8 mouse cellular contexts compared by ENCODE assay signal in genomic region chr12:82104211-82104610, GRCm38 (mm10).
DNase-seq lines count a peak whose midpoint lies in the region; ATAC-seq lines count a peak whose summit lies in the region.

No protein-coding gene starts in this region.

- no peak overlapping the region for H3K9ac ChIP-seq in hindbrain, embryonic 16.5 days (ENCODE audit: low read depth, low read length)
- H3K9ac ChIP-seq in hindbrain, embryonic 11.5 days (ENCODE audit: low read depth, low read length): no peak overlapping the region

- 61% methylated on average over 10 of the region's 10 CpGs for WGBS in hindbrain, embryonic 16.5 days
- WGBS in hindbrain, embryonic 11.5 days: 86% methylated on average over 10 of the region's 10 CpGs

- no peaks in the 10 kb centered on the region for H3K9me3 ChIP-seq in hindbrain, embryonic 16.5 days (ENCODE audit: control insufficient read depth, low read length)
- H3K9me3 ChIP-seq in hindbrain, embryonic 11.5 days (ENCODE audit: control insufficient read depth, low read length): no peaks in the 10 kb centered on the region

- H3K27ac ChIP-seq in hindbrain, embryonic 16.5 days (ENCODE audit: low read depth, low read length): no peak overlapping the region
- no peak overlapping the region for H3K27ac ChIP-seq in hindbrain, embryonic 11.5 days (ENCODE audit: low read depth, low read length)

- no peak overlapping the region for H3K4me3 ChIP-seq in hindbrain, embryonic 16.5 days (ENCODE audit: low read length)
- no peak overlapping the region for H3K4me3 ChIP-seq in hindbrain, embryonic 11.5 days (ENCODE audit: low read depth, low read length)

- no peak overlapping the region for H3K4me2 ChIP-seq in hindbrain, embryonic 16.5 days (ENCODE audit: low read length)
- no peak overlapping the region for H3K4me2 ChIP-seq in hindbrain, embryonic 11.5 days (replicated peaks; ENCODE audit: low read depth, low read length)

- H3K27me3 ChIP-seq in hindbrain, embryonic 16.5 days (replicated peaks; ENCODE audit: control insufficient read depth, insufficient read depth, low read length): no peaks in the 10 kb centered on the region
- H3K27me3 ChIP-seq in hindbrain, embryonic 11.5 days (ENCODE audit: control insufficient read depth, insufficient read depth, low read length): no peaks in the 10 kb centered on the region

- no peak for DNase-seq in hindbrain, embryonic 11.5 days (ENCODE audit: low spot score)
- DNase-seq in frontal cortex, adult 2 months (ENCODE audit: extremely low spot score in 1 of 2, low spot score in 1 of 2): peak; percentile 88 to 91
- peak; percentile 75 to 90 for DNase-seq in layer of hippocampus, postnatal 14 days (ENCODE audit: low spot score in 2 of 2)
- DNase-seq in right cerebral cortex, postnatal 25 days: peak; percentile 82
- no peak for DNase-seq in spleen, postnatal 10 days (ENCODE audit: low spot score in 2 of 2)
- no peak for DNase-seq in kidney, postnatal 25 days
- DNase-seq in adrenal gland, adult 2 months: no peak

- peak; percentile 58 for ATAC-seq in hindbrain, embryonic 16.5 days
- no peak for ATAC-seq in hindbrain, embryonic 11.5 days (ENCODE audit: low FRiP score)

- H3K36me3 ChIP-seq in hindbrain, embryonic 16.5 days (ENCODE audit: control insufficient read depth, insufficient read depth, low read length): no peaks in the 10 kb centered on the region
- no peaks in the 10 kb centered on the region for H3K36me3 ChIP-seq in hindbrain, embryonic 11.5 days (ENCODE audit: control insufficient read depth, insufficient read depth, low read length)

- peaks cover 6% of the 10 kb centered on the region for H3K4me1 ChIP-seq in hindbrain, embryonic 16.5 days (ENCODE audit: control insufficient read depth, insufficient read depth, low read depth, low read length)
- H3K4me1 ChIP-seq in hindbrain, embryonic 11.5 days (replicated peaks; ENCODE audit: control insufficient read depth, insufficient read depth, low read length): no peaks in the 10 kb centered on the region

Comparison
In these comparisons a context has a peak if more than half of its experiments do, and no peak if none do; other contexts are left out.
1. DNase-seq: peak in frontal cortex, adult 2 months (2 of 2), layer of hippocampus, postnatal 14 days (2 of 2) and right cerebral cortex, postnatal 25 days (single experiment); none in hindbrain, embryonic 11.5 days (single experiment), spleen, postnatal 10 days (0 of 2), kidney, postnatal 25 days (0 of 2) and adrenal gland, adult 2 months (single experiment).